Mouse (Mus musculus) layer of hippocampus, adult 11-12 months (tissue): ENCODE measurements around the gene Coro2b.
A peak's percentile ranks its signal among the peaks of the same experiment; 100 is the strongest.
"Not testable (repeated sequence)": the region's sequence is repeated elsewhere in the genome, so short reads cannot be mapped to it uniquely, and the experiment has no call there.

ENCODE experiments used
- DNase-seq: peaks from one replicate; pipeline ENCODE4 v3.0.0; 2022; ENCODE audit warnings: low spot score

The Coro2b gene

GRCm38 (mm10) chr9:62471541-62472189 is 65.2 kb downstream of the Coro2b start:
- DNase-seq = no peak

- no peak for DNase-seq
These were observed 65.8 kb downstream of the Coro2b start for GRCm38 (mm10) chr9:62471041-62471440.

- peak; percentile 80 for DNase-seq
These were observed 66.4 kb downstream of the Coro2b start for GRCm38 (mm10) chr9:62470398-62470797.

- no peak for DNase-seq
These were observed 67.1 kb downstream of the Coro2b start for GRCm38 (mm10) chr9:62469696-62470095.

- no peak for DNase-seq
These were observed 67.7 kb downstream of the Coro2b start for GRCm38 (mm10) chr9:62469143-62469542.

GRCm38 (mm10) chr9:62467413-62467784 is 69.4 kb downstream of the Coro2b start:
- DNase-seq = no peak

- no peak for DNase-seq
These were observed 70.0 kb downstream of the Coro2b start for GRCm38 (mm10) chr9:62466742-62467412.

GRCm38 (mm10) chr9:62466053-62466452 is 70.8 kb downstream of the Coro2b start:
- DNase-seq = no peak

GRCm38 (mm10) chr9:62464727-62465126 is 72.1 kb downstream of the Coro2b start:
- no peak for DNase-seq

GRCm38 (mm10) chr9:62461766-62462165 is 75.1 kb downstream of the Coro2b start:
- DNase-seq = no peak

GRCm38 (mm10) chr9:62461095-62461494 is 75.7 kb downstream of the Coro2b start:
- no peak for DNase-seq

- DNase-seq = no peak
These were observed 76.8 kb downstream of the Coro2b start for GRCm38 (mm10) chr9:62460086-62460485.

- no peak for DNase-seq
These were observed 78.4 kb downstream of the Coro2b start for GRCm38 (mm10) chr9:62458457-62458856.

- DNase-seq = no peak
These were observed 80.8 kb downstream of the Coro2b start for GRCm38 (mm10) chr9:62456015-62456414.

GRCm38 (mm10) chr9:62455210-62455969 is 81.5 kb downstream of the Coro2b start:
- DNase-seq = no peak

- DNase-seq = no peak
These were observed 84.4 kb downstream of the Coro2b start for GRCm38 (mm10) chr9:62452373-62452993.

- no peak for DNase-seq
These were observed 85.1 kb downstream of the Coro2b start for GRCm38 (mm10) chr9:62451585-62452372.

- no peak for DNase-seq
These were observed 86.0 kb downstream of the Coro2b start for GRCm38 (mm10) chr9:62450862-62451261.

GRCm38 (mm10) chr9:62450355-62450754 is 86.5 kb downstream of the Coro2b start:
- DNase-seq = no peak

GRCm38 (mm10) chr9:62447337-62447736 is 89.5 kb downstream of the Coro2b start:
- DNase-seq = not testable (repeated sequence)

- DNase-seq = peak; percentile 66
These were observed 98.1 kb downstream of the Coro2b start for GRCm38 (mm10) chr9:62438755-62439101.
